Mouse (Mus musculus): ENCODE measurements around the gene Clcc1.

- TF ChIP-seq POLR2A (IDR thresholded peaks at IDR 0.05; ENCODE audit: low read depth, low read length) (no peak), CTCF (conservative IDR thresholded peaks at IDR 0.05; ENCODE audit: insufficient read depth, insufficient read length, low read depth, low read length) (no peak)
Measured at GRCm38 (mm10) chr3:108727344-108727743, 73.6 kb downstream of the Clcc1 start.
